Mouse (Mus musculus): ENCODE measurements at regions not wholly inside any gene's neighbourhood (a gene's known extent, or its start where the extent isn't known, plus 50 kb on each side); places are given as distances from the start of the nearest gene placed in this dataset.
"Not testable (repeated sequence)": the region's sequence is repeated elsewhere in the genome, so short reads cannot be mapped to it uniquely, and the experiment has no call there.

DNA sequence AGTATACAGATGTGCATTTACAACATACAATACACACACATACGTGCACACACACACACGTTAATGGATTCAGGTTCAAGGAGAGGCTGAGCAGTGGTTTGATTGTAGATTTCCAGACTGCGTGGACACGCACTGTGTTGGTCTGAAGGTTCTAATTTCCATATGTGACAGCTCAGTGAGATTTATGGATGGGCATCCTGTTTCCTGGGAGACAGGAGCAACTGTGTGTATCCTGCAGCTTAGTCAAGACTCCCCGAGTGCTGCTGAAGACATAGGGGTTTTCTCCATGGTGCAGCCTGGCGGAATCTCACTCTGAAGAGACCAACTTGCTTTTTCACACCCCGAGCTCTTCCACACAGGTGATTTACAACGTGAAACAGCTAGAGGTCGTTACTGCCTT lies 119.3 kb upstream of the Foxk1 start:
- no peak for DNase-seq (ENCODE audit: low read depth in 2 of 2, low spot score in 2 of 2)

DNA sequence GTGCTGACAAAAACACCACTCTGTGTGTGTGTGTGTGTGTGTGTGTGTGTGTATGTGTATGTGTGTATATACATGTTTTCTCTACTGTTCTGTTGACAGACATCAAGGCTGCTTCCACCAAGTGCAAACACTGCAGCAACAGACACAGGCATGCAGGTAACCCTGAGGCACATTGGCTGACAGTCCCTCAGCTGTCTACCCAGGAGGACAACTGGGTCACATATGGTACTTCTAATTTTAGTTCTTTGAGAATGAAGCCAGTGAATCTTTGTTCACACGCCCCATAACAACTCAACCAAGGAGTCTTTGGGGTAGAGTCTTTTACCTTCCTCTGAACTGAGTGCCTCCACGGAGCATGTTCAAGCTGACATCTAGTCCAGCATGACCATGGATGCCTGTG lies 113.3 kb upstream of the Foxk1 start:
- DNase-seq (ENCODE audit: low read depth in 2 of 2, low spot score in 2 of 2), result no peak

DNA sequence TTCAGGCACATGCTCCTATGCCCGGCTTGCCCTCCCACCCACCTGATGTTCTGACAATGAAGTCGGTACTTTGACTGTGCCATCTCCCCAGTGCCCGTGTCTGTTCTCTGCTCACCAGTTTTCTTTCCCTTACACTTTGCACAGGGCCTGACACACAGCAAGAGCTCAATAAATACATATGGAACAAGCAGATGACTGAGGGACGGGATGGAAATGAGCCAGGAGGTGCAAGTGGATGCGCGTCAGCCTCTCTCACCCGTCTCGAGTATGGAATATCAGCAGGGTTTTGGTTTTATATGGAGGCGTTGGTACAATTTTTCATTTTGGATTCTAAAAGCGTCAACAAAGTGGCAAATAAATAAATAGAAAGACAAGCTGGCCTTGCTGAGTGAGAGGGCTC lies 109.8 kb upstream of the Foxk1 start:
- DNase-seq (ENCODE audit: low read depth in 2 of 2, low spot score in 2 of 2), result no peak

DNA sequence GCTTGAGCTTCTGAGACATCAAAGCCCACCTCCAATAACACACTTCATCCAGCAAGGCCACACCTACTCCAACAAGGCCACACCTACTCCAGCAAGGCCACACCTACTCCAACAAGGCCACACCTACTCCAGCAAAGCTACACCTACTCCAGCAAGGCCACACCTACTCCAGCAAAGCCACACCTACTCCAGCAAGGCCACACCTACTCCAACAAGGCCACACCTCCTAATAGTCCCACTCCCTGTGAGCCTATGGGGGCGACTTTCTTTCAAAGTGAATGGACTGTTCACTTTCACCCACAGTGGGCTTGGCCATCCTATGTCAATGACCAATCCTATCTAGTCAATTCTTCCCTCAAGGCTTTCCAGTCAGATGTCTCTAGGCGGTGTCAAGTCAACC lies 104.9 kb upstream of the Foxk1 start:
- not testable (repeated sequence) for DNase-seq (ENCODE audit: low read depth in 2 of 2, low spot score in 2 of 2)

DNA sequence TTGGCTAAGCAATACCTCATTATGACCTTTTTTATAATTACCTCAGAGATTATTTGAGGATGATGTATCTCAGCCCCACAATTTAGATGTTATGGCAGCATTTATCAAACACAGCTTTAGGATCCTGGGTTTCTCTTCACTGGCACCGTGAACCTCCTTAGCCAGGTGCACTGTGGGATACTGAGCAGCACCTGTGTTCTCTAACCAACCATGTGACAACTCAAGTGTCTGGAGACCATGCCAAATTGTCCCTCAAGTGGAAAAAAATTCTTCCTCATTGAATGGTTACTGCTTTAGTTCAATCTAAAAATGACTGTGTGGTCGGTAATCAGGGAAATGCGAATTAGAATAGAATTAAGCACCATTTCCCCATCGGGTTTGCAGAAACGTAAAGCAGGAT lies 101.7 kb upstream of the Foxk1 start:
- no peak for DNase-seq (ENCODE audit: low read depth in 2 of 2, low spot score in 2 of 2)

DNA sequence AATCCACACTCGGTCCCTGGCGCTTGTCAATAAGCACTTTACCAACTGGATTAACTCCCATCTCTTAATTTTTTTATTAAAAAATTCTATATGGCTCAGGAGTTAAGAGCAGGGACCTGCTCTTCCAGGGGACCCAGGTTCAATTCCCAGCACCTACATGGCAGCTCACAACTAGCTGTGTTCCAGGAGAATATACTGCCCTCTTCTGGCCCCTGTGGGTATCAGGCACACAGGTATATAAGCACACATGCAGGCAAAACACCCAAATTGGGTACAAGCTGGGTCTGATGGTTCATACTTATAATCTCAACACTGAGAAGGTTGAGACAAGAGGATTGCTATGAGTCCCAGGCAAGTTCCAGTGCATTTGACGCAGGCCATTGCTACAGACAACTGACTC lies 92.8 kb upstream of the Foxk1 start:
- DNase-seq (ENCODE audit: low read depth in 2 of 2, low spot score in 2 of 2), result no peak

DNA sequence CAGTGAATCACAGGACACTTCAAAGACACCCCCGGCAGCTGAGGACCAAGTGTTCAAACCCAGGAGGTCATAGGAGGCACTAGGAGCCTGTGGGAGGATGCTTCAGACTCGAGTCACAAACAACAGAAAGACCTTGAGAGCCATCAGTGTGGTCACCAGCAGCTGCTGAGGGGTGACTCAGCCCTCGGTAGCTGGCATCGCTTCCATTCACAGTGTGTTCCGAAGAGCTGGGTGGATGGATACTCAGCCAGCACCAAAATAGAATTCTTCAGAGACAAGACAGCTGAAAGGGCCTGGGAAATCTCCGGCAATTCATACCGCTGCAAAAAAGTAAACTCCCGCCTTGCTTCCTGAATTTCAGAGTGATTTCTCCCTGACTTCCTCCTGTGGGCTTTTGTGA lies 87.4 kb upstream of the Foxk1 start:
- DNase-seq (ENCODE audit: low read depth in 2 of 2, low spot score in 2 of 2), result no peak

DNA sequence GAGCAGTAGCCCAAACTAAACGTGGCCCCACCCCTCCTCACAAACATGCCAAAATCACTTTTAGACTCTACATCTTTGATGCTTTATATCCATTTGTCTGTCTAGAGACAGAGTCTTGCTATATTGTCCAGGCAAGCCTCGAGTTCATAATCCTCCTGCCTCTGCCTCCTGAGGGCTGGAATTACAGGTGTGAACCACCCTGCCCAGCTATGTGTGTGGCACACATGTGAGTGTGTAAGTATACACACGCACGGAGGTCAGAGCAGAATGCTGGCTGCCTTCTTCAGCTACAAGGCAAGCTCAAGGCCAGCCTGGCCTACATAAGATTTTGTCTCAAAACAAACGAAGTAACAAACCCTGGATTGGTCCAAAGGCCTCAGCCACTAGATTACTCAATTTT lies 86.8 kb upstream of the Foxk1 start:
- no peak for DNase-seq (ENCODE audit: low read depth in 2 of 2, low spot score in 2 of 2)

DNA sequence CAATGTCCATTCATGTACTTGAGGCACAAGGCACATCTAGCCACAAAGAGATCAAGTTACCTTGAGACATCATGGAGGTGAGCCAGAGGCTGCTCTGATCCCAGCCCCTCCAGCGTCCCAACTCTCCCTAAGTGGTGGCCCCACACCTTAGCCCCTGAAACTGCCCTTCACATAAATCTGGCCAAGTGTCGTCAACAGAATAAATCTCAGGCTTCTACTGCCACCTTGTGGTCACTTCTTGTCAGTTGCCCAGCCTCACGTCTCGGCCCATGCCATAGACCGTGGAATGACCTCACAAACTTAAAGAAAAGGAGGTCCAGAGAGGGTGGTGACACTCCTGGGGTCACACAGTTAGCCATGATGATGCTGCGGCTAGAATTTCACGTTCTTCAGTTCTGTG lies 82.0 kb upstream of the Foxk1 start:
- DNase-seq (ENCODE audit: low read depth in 2 of 2, low spot score in 2 of 2), result peak; percentile 44 to 55

DNA sequence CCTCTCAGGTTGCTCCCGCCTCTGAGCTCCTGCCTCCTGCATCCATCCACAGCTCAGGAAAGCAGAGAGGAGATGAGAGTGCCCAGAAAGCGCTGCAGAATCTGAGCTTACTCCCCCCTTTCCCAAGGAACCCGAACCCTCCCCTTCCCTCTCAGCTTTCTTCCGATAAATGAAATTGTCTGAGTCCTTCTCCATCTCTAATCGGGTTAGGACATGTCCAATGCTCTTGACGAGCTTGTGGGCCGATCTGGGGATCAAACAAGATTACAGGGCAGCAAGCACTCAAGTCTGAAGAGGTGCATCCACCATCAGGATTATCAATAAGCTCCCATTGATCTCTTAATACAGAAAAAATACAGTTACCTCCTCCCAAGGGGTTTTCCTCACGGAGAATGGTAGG lies 80.0 kb upstream of the Foxk1 start:
- no peak for DNase-seq (ENCODE audit: low read depth in 2 of 2, low spot score in 2 of 2)

DNA sequence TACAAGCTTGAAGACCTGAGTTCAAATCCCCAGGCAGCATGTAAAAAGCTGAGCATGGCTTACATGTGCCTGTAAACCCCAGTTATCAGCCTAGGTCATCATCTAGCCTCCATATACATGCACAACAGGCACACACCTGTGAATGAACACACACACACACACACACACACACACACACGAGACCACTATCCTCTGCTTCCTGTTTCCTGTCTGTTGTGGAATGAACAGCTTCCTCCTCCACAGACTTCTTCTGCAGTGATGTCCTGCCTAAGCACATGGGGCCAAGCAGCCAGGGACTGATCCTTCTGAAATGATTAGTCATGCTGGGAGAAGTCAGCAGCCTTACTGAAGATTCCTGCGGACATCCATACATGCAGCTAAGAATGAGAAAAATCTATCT lies 76.4 kb upstream of the Foxk1 start:
- DNase-seq (ENCODE audit: low read depth in 2 of 2, low spot score in 2 of 2), result no peak

DNA sequence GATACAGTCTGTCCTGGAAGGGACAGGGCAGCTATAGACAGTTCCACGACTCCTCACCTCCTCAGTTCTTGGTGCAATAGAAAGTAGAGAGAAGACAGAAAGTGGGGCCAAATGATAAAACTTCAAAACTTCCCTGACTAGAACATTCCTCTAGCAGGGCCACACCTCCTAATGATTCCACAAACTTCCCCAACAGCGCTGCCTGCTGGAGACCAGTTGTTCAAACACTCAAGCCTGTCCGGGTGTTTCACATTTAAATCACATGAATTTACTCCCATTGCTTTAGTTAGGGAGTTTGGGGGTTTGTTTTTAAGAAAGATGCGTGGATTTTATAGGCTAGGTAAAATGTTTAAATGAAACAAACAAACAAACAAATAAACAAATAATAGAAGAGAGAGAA lies 75.7 kb upstream of the Foxk1 start:
- no peak for DNase-seq (ENCODE audit: low read depth in 2 of 2, low spot score in 2 of 2)

DNA sequence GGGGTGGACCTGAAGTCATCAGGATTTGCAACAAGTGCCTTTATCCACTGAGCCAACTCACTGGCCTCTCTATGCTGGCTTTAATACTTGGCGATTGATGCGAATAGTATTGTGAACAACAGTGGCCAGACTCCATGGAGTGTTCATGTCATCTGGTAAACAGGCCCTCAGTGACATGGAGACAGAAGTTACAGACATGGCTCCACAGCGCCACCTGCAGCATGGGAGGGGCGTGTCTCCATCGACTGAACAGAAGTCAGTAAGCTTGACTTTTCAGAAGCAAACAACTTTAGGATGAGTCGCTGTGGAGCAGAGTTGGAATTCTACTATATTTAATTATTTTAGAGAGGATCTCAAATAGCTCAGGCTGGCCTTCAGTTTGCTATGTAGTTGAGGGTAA lies 74.0 kb upstream of the Foxk1 start:
- DNase-seq (ENCODE audit: low read depth in 2 of 2, low spot score in 2 of 2), result peak; percentile 21 to 54

DNA sequence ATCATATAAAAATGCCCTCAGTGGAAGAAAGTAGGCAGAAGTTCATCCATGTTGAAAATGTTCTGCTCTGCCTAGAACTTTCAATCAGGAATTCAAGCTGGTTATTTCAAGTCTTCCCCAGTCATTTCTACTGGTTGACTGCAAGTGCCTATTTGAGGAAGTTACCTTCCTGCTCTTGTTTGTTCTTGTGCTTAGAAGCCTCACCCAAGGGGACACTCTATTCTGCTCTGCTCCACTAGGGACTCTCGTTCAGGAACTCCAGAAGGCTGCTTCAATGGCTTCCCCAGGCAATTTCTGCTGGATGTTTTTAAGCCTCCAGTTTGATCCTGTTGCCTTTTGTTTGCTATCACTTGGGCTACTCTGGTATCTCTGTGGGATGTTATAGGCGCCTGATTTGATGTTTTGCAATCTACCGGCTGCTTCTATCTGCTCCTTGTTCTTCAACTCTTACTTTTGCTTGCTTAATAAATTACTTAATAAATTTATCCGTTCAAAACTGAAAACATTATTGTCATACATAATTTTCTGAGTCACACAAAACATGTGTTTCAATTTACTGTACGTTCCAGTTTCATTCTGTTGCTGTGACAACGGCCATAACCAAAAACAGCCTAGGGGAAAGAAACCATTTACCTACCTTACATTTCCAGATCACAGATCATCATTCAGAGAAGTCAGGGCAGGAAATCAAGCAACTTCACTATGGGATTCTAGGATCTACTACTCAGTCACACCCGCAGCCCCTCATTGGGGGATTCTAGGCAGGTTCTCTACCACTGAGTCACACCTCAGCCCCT lies 71.4 kb upstream of the Foxk1 start:
- DNase-seq (ENCODE audit: low read depth in 2 of 2, low spot score in 2 of 2), result no peak

DNA sequence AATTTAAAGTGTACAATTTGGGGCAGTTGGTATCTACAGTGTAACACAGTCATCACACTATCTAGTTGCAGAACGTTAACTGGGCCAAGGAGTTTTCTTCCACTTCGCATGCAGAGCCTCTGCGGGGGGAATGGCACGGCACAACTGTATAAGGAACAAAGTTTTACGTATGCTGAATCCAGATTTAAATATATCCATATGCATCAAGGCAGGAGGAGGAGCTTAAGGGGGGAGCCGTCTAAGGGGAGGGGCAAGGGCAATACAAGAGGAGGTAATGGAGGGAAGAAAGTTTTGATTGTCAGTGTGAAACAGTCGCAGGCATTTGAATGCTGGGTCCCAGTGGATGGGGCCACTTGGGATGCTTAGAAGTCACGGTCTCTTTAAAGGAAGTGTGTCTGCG lies 68.6 kb upstream of the Foxk1 start:
- DNase-seq (ENCODE audit: low read depth in 2 of 2, low spot score in 2 of 2), result no peak

DNA sequence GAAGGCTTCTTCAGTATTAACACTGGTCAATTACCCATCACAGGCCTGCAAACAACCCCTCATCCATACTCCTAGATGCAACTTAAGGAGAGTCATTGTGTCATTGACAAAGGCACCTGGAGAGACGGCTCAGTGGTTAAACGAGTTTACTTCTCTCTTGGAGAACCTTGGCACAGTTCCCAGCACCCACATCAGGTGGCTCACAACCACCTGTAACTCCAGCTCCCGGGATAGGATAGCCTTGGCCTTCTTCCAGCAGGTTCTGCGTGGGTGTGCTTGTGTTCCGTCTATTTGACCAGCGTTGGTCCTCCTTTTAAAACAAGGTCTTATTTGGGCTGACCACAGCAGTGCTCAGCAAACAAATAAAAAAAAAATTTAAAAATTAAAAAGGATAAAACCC lies 63.9 kb upstream of the Foxk1 start:
- no peak for DNase-seq (ENCODE audit: low read depth in 2 of 2, low spot score in 2 of 2)

DNA sequence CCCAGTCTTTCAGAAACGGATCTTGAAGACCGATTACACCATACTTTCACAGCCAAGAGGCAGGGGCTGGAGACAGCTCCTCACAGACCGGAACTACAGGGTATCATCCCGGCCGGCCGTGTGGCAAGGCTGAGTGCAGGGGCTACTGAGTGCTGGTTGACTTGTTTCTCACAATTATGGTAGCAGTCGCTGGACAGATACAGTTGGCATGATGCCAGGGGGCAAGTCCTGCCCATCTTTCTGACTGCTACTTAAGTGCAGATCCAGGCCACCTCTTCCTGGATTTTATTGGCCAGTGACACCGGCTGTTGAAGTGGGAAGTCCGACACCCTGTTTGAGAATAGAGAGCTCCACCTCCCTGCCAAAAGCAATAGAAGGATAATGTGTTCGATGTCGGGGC lies 63.2 kb upstream of the Foxk1 start:
- no peak for DNase-seq (ENCODE audit: low read depth in 2 of 2, low spot score in 2 of 2)

DNA sequence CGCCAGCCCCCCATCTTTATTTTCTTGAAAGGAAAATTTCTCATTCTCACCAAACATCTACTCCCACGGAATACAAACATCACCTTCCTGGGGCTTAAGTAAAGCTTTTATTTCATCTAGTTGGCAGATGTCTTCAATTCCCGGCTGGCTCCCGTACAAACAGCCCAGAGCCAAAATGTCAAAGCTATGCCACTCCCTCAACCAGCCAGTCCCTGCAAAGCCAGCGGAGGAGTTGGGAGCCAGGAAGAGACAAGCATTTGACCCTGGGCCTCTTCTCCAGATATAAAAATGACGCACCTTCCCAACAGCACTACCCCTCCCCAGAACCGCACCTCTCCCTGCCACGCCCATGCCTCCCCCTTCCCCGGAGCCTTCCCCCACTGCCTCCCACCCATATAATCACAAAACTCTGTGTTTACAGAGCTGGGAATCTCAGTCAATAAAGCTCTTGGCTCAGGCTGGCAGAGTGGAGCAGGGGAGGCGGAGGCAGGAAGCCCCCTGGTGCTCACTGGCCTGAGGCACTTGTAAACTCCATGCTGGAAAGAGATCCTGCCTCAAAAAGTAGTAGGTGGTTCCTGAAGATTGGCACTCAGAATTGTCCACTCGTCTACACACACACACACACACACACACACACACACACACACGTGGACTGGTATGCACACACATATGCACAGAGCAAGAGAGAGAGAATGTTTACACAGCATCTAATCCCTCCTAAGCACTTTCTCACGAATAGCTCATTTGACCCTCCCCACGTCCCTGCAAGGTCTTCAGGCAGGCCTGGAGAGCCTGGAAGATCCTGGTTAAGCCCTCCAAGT lies 60.9 kb upstream of the Foxk1 start:
- DNase-seq (ENCODE audit: low read depth in 2 of 2, low spot score in 2 of 2), result no peak

DNA sequence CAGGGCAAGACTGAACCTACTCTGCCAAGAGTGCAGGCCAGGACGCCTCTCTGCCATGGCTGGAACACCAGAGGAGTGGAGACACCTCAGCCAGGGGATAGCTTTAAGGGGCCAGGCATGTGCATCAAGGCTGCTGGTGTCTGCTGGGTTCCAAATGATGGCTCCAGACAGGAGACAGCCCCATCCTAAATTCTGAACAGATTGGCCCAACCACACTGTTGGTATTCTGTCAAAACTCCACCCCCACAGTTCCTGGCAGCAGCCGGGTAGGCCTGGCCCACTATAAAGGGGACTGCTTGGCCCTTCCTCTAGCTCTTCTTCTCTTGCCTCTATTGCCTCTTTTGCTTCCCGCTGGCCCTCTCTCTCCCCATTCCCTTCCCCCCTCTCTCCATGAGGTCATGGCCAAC lies 60.3 kb upstream of the Foxk1 start:
- no peak for DNase-seq (ENCODE audit: low read depth in 2 of 2, low spot score in 2 of 2)

DNA sequence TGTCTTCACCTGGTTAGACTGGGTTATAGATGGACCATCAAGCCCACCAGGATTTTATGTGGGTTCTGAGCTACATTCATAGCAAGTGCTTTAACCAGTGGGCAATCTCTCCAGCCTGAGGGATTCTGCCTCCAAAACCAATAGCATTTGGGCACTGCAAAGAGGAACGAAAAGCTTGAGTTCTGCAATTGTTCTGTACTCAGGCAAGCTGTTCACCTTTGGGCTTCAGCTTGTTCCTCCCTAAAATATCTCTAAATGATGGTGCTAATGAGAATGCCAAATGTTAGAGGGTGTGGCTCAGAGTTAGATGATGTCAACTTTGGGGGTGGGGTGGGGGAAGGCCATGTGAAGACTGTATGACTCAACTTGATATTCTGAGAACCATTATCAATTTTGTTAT lies 54.8 kb upstream of the Foxk1 start:
- no peak for DNase-seq (ENCODE audit: low read depth in 2 of 2, low spot score in 2 of 2)

DNA sequence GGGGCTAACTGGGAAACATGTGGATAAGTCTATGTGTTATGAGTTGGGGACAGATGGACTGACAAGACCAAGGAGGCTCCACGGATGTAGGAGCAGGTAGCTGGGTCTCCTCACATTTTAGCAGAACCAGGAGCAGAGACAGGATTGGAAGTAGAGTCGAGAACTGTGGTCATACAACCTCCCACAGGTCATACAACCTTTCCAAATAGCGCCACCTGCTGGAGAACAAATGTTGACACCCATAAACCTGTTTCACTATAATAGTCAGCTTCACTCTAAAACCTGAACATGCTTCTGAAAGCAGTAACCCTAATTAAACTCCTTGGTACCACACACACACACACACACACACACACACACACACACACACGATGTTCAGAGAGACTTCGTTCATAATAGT lies 50.7 kb upstream of the Foxk1 start:
- no peak for DNase-seq (ENCODE audit: low read depth in 2 of 2, low spot score in 2 of 2)
